Mouse (Mus musculus): ENCODE data around the gene Rflna. TPM values are rescaled to one million over a fixed set of nuclear protein-coding genes. Genes with fewer than 3 reads are reported as not detected.

The Rflna gene
- polyA plus RNA-seq (2015; fragmentation: Nextera tagmentation; extraction: Ambion mirVana), result 22.1 and 24.0 TPM in 2 replicates

DNA sequence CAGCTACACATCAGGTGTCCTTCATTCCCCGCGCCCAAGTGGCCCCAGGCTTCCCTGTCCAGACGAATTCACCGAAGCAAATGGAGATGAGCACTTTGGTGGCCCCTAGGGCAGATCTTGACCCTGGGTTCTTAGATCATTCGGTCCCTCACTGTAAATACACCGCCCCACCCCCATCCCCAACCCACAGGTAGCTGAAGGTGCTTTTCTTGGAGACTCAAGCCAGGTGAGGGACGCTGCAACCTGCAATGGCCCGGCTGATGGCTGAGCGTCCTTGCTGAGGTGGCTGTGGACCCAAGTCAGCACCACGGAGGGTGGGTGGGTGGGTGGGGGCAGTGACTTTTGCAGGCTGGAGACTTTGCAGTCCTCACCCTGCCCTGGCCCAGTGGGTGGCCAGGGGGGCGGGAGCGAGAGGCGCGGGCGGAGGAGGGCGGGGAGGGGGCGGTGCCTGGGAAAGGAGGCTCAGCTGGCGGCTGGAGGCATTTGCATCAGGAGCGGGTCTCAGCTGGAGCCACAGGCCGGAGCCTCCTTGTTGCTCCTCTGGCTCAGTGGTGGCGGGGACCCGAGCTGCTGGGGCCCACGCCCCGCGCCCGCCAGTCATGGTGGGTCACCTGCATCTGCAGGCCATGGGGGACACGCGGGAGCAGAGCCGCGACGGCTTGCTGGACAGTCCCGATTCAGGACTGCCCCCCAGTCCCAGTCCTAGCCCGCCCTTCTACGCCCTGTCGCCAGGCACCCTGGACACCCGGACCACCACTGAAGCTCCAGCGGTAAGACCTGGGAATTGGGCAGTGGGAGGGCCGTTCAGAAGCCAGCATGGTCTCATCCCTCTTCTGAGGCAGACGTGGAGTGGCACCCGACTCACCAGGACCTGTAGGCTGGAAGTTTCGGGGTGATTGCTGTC lies at the start of gene Rflna:
Gene Rflna (plus strand): TSS at position 253 of the 904 bp plus-strand sequence.
- ATAC-seq (ENCODE audit: insufficient number of reproducible peaks, low FRiP score, low TSS enrichment, low read depth), result peak; percentile 78
- Histone ChIP-seq H3K4me1 (peaks cover 62% of the 10 kb centered on the region), H3K36me3 (no peaks in the 10 kb centered on the region), H3K9ac (peak within 1 kb of the TSS; percentile 44), H3K9me3 (replicated peaks) (no peaks in the 10 kb centered on the region), H3K4me2 (replicated peaks) (peak within 1 kb of the TSS; percentile 83), H3K27me3 (no peaks in the 10 kb centered on the region), H3K4me3 (replicated peaks) (peak within 1 kb of the TSS; percentile 53), H3K27ac (replicated peaks) (0 out of 2 replicates have a peak within 1 kb of the TSS, but pooled peaks have one; percentile 24)
- WGBS, result 4% methylated on average over 41 of the region's 41 CpGs

DNA sequence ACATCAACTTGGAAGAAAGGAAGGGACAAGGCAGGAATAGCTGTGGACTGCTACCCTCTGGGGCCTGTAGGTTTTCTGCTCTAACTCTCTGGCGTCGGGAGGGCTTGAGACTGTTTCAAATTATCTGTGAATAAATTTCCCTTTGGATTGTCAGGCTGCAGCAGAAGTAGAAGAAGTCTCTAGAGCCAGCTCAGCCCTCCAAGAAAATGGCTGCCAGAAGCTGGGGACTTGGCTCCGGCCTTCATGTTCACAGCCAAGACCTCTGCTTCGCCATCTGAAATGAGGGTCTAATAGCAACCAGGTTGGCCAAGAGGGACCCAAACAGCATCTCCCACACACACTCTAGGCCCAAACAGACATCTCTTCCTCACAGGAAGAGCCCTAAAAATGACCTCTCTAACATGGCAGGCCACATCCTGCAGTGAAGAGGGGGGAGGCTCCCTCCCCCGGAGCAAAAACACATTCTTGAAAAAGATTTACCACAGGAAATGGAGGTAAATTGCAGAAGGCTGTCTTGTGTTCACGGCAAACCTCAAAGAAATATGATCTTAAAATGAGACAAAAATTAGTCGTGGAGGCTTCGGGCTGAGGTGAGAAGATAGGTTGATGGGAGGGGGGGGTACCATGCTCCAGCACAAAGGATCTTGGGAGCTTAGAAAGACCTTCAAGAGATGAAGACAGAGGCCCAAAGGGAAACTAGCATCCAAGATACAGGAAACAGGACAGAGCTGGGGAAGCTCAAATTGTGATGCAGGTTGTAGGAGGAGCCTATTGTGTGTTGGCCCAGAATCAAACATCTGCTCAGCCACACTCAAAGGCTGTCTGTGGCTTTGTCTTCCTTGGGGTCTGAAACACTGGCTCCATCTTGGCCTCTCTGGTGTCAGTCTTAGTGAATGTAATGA lies 48.4 kb upstream of the Rflna start:
- Histone ChIP-seq H3K4me3 (replicated peaks) (no peak overlapping the region), H3K9me3 (replicated peaks) (no peaks in the 10 kb centered on the region), H3K9ac (no peak overlapping the region), H3K27ac (replicated peaks) (peak overlapping the region; percentile 89), H3K27me3 (no peaks in the 10 kb centered on the region), H3K36me3 (no peaks in the 10 kb centered on the region), H3K4me2 (replicated peaks) (no peak overlapping the region), H3K4me1 (peaks cover 54% of the 10 kb centered on the region)
- ATAC-seq (ENCODE audit: insufficient number of reproducible peaks, low FRiP score, low TSS enrichment, low read depth), result peak; percentile 59
- WGBS, result 33% methylated on average over 8 of the region's 8 CpGs

- Histone ChIP-seq H3K27ac (replicated peaks) (no peak overlapping the region), H3K4me1 (peaks cover 48% of the 10 kb centered on the region), H3K36me3 (no peaks in the 10 kb centered on the region), H3K9ac (no peak overlapping the region), H3K27me3 (no peaks in the 10 kb centered on the region), H3K4me3 (replicated peaks) (no peak overlapping the region), H3K4me2 (replicated peaks) (no peak overlapping the region), H3K9me3 (replicated peaks) (no peaks in the 10 kb centered on the region)
- no peak for ATAC-seq (ENCODE audit: insufficient number of reproducible peaks, low FRiP score, low TSS enrichment, low read depth)
- WGBS, result 76% methylated on average over 5 of the region's 5 CpGs
Observed at GRCm38 (mm10) chr5:124957491-124957890, 45.5 kb upstream of the Rflna start.

- 93% methylated on average over 4 of the region's 4 CpGs for WGBS
- Histone ChIP-seq H3K4me2 (replicated peaks) (no peak overlapping the region), H3K27ac (replicated peaks) (no peak overlapping the region), H3K4me3 (replicated peaks) (no peak overlapping the region), H3K9me3 (replicated peaks) (no peaks in the 10 kb centered on the region), H3K9ac (no peak overlapping the region), H3K36me3 (no peaks in the 10 kb centered on the region), H3K27me3 (no peaks in the 10 kb centered on the region), H3K4me1 (peaks cover 41% of the 10 kb centered on the region)
- ATAC-seq (ENCODE audit: insufficient number of reproducible peaks, low FRiP score, low TSS enrichment, low read depth), result no peak
Observed at GRCm38 (mm10) chr5:124959099-124959498, 43.9 kb upstream of the Rflna start.

DNA sequence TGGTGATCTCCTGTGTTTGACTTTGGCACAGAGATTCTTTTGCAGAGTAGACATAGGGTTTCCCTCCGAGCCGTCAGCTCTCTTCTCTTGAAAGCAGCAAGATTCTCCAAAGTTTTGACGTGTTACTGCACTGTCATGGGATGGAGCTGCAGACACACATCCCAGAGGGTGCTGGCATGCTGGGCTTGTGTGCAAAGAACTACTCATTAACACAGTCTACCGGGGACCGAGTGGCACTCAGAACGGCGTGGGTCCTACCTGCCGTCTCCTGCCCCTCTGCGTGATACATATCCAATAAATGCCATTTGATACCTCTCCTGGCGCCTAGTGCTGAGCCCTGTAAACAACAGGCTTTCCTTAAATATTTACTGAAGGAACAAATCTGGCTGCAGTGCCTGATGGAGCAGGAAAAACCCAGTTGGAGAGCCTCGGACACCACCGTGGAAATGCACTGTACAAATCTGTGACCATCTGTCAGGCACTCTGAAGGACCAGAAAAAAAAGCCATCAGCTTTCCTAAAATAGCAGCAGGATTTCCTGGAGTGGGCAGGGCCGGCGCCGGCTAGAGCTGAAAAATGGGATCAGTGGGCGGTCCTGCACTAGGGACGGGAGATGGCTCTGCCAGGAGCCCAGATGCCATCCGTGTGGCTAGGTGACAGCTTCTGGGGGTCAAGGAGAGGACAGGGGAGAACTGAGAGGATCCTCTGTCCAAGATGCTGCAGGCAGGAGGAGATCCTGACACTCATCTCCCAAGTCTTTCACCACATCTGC lies 42.7 kb upstream of the Rflna start:
- H3K9me3 ChIP-seq (replicated peaks), result no peaks in the 10 kb centered on the region
- no peak overlapping the region; the same call in 1 of the 2 replicates for H3K4me2 ChIP-seq (replicated peaks)
- ATAC-seq (ENCODE audit: insufficient number of reproducible peaks, low FRiP score, low TSS enrichment, low read depth), result peak; percentile 70
- H3K27me3 ChIP-seq, result no peaks in the 10 kb centered on the region
- H3K9ac ChIP-seq, result no peak overlapping the region
- peak overlapping the region; percentile 81 for H3K27ac ChIP-seq (replicated peaks)
- H3K36me3 ChIP-seq, result no peaks in the 10 kb centered on the region
- 23% methylated on average over 18 of the region's 18 CpGs for WGBS
- peaks cover 34% of the 10 kb centered on the region for H3K4me1 ChIP-seq
- H3K4me3 ChIP-seq (replicated peaks), result no peak overlapping the region

GRCm38 (mm10) chr5:124961433-124961832 lies 41.6 kb upstream of the Rflna start:
- Histone ChIP-seq H3K4me1 (peaks cover 31% of the 10 kb centered on the region), H3K4me3 (replicated peaks) (no peak overlapping the region), H3K27me3 (no peaks in the 10 kb centered on the region), H3K9me3 (replicated peaks) (no peaks in the 10 kb centered on the region), H3K9ac (no peak overlapping the region), H3K4me2 (replicated peaks) (no peak overlapping the region), H3K27ac (replicated peaks) (no peak overlapping the region), H3K36me3 (no peaks in the 10 kb centered on the region)
- WGBS, result 72% methylated on average over 8 of the region's 8 CpGs
- ATAC-seq (ENCODE audit: insufficient number of reproducible peaks, low FRiP score, low TSS enrichment, low read depth), result no peak

DNA sequence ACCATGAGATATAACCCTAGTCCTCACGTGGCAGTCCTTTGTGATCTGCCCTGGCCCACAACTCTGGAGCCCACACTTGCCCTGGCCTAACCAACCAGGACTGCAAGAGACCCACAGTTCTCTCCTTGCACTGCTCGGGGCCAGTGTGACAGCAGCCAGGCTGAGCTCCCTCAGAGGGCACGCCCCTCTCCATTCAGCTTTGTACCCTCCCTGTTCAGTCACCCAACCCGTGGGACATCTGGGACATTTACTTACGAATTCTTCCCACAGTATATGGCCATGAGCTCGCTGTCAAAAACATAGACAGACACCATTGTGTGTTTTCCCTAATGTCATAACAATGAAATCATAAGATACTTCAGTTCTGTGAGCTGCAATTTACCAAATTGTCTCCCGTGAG lies 40.3 kb upstream of the Rflna start:
- no peak overlapping the region for H3K4me3 ChIP-seq (replicated peaks)
- no peaks in the 10 kb centered on the region for H3K27me3 ChIP-seq
- no peaks in the 10 kb centered on the region for H3K9me3 ChIP-seq (replicated peaks)
- H3K9ac ChIP-seq, result no peak overlapping the region
- H3K4me2 ChIP-seq (replicated peaks), result no peak overlapping the region
- peaks cover 41% of the 10 kb centered on the region for H3K4me1 ChIP-seq
- peak overlapping the region; percentile 18; the same call in 1 of the 2 replicates for H3K27ac ChIP-seq (replicated peaks)
- H3K36me3 ChIP-seq, result no peaks in the 10 kb centered on the region
- ATAC-seq (ENCODE audit: insufficient number of reproducible peaks, low FRiP score, low TSS enrichment, low read depth), result no peak
- 48% methylated on average over 7 of the region's 7 CpGs for WGBS

DNA sequence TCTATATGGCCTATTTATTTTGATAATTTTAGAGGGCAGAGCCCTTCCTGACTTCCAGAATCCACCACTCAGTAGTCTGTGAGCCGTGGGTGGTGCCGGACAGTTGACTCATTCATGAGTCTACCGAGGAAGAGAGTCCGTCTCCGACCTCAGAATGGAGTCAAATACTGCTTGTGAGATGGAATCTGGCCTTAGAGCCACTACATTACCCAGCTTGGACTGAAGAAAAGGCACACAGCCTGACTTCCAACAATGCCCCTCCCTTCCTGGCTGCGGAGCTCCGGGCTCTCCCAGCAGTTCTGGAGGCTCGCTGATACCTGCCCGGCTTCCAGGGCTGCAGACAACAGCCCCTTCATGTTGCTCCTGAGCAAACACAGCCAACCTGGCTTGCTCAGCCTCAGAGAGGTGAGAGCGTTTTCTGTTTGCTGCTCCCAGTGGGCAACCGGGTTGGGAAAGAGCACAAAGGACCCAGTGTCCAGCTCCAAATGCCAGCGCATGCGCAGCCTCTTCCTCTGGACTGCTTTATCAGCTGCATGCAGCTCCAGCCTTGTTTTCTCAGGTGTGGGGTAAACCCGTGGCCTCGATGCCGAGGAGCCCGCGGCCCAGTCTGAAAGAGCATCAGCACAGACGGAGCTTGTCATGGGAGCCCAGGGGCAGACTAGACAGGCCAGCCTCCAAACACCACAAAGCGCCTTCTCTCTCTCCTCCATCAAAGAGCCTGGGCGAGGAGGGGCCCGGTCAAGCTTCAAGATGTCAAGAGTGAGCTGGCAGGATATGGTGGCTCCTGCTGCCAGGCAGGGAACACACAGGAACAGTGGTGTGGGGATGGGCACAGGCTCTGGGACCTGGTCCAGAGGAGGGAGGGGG lies 39.0 kb upstream of the Rflna start:
- H3K9me3 ChIP-seq (replicated peaks), result no peaks in the 10 kb centered on the region
- H3K27me3 ChIP-seq, result no peaks in the 10 kb centered on the region
- H3K4me1 ChIP-seq, result peaks cover 41% of the 10 kb centered on the region
- 0 out of 2 replicates have a peak overlapping the region, but pooled peaks have one; percentile 0 for H3K4me3 ChIP-seq (replicated peaks)
- WGBS, result 26% methylated on average over 22 of the region's 22 CpGs
- H3K36me3 ChIP-seq, result no peaks in the 10 kb centered on the region
- peak overlapping the region; percentile 32 for H3K4me2 ChIP-seq (replicated peaks)
- ATAC-seq (ENCODE audit: insufficient number of reproducible peaks, low FRiP score, low TSS enrichment, low read depth), result 0 out of 2 replicates have a peak, but pooled peaks have one; percentile 6
- H3K27ac ChIP-seq (replicated peaks), result peak overlapping the region; percentile 65
- H3K9ac ChIP-seq, result no peak overlapping the region

DNA sequence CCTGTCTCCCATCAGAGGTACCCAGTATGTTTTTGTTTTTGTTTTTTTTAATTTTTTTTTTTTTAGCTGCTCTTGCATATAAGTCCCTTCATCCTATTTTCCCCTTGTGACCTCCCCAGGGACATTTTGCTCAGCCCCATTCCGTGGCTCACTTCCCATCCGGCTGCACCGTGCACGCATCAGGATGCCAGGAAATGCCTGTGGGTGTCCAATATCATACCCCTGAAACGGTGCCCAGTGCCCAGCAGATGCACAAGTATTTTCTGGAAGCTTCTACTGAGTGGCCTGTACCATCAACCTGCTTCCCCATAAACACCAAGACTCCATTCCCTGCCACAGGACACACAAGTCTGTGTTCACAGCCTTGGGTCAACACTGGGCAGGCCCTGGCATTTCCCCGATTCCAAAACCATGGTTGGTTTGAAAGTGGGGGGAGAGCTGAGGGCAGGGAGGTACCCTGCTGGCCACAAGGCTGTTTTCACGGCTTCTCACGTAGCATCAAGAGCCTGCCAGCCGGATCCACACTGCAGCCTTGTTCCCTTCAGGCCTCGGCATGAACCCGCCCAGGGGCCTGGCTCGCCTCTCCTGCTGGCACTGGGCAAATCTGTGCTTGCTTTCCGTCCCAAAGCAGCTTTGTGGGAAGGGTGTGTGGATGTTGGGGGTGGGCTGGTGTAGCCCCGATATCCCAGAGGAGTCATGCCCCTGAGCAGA lies 36.2 kb upstream of the Rflna start:
- H3K27me3 ChIP-seq, result no peaks in the 10 kb centered on the region
- H3K9me3 ChIP-seq (replicated peaks), result no peaks in the 10 kb centered on the region
- peak overlapping the region; percentile 73 for H3K27ac ChIP-seq (replicated peaks)
- no peak overlapping the region for H3K4me2 ChIP-seq (replicated peaks)
- no peaks in the 10 kb centered on the region for H3K36me3 ChIP-seq
- H3K4me3 ChIP-seq (replicated peaks), result no peak overlapping the region
- WGBS, result 40% methylated on average over 14 of the region's 14 CpGs
- no peak overlapping the region; the same call in 1 of the 2 replicates for H3K9ac ChIP-seq
- peak; percentile 85 for ATAC-seq (ENCODE audit: insufficient number of reproducible peaks, low FRiP score, low TSS enrichment, low read depth)
- peaks cover 42% of the 10 kb centered on the region for H3K4me1 ChIP-seq

Data from embryonic facial prominence, embryonic 15.5 days (tissue).